Mouse (Mus musculus): ENCODE results near the gene Cnnm3. TPM values are rescaled to one million over a fixed set of nuclear protein-coding genes. Genes with fewer than 3 reads are reported as not detected.

Cnnm3 gene
- polyA plus RNA-seq, 1 experiment from 2014 or later: 2.0 TPM

- WGBS: 68% methylated on average over 2 of the region's 2 CpGs
- peaks cover 55% of the 10 kb centered on the region for H3K4me1 ChIP-seq
- no peak overlapping the region; the same call in 1 of the 2 replicates for H3K27ac ChIP-seq (replicated peaks)
- no peaks in the 10 kb centered on the region for H3K27me3 ChIP-seq (replicated peaks)
- H3K36me3 ChIP-seq: no peaks in the 10 kb centered on the region
- H3K4me3 ChIP-seq: no peak overlapping the region
- no peak for ATAC-seq (ENCODE audit: extremely low read depth, insufficient number of reproducible peaks, low FRiP score, low TSS enrichment)
- no peak overlapping the region for H3K4me2 ChIP-seq
- peak overlapping the region; percentile 14; the same call in 1 of the 2 replicates for H3K9ac ChIP-seq
- H3K9me3 ChIP-seq: no peaks in the 10 kb centered on the region
Measured at GRCm38 (mm10) chr1:36478343-36478795, 33.3 kb upstream of the Cnnm3 start.

- 79% methylated on average over 12 of the region's 12 CpGs for WGBS
Measured at GRCm38 (mm10) chr1:36479903-36480899, 31.5 kb upstream of the Cnnm3 start.

GRCm38 (mm10) chr1:36483825-36484224 is 27.8 kb upstream of the Cnnm3 start:
- no peak overlapping the region for H3K4me3 ChIP-seq
- H3K4me2 ChIP-seq: no peak overlapping the region
- ATAC-seq (ENCODE audit: extremely low read depth, insufficient number of reproducible peaks, low FRiP score, low TSS enrichment): no peak
- no peaks in the 10 kb centered on the region for H3K27me3 ChIP-seq (replicated peaks)
- H3K9ac ChIP-seq: no peak overlapping the region
- WGBS: 56% methylated on average over 4 of the region's 4 CpGs
- H3K9me3 ChIP-seq: no peaks in the 10 kb centered on the region
- 0 out of 2 replicates have a peak, but pooled peaks cover 7% of the 10 kb centered on the region for H3K4me1 ChIP-seq
- H3K36me3 ChIP-seq: no peaks in the 10 kb centered on the region
- no peak overlapping the region for H3K27ac ChIP-seq (replicated peaks)

More at GRCm38 (mm10) chr1:36479903-36480899, 31.5 kb upstream of the Cnnm3 start:
- no peaks in the 10 kb centered on the region for H3K9me3 ChIP-seq
- no peaks in the 10 kb centered on the region for H3K27me3 ChIP-seq (replicated peaks)
- no peak overlapping the region for H3K27ac ChIP-seq (replicated peaks)
- no peak overlapping the region for H3K4me3 ChIP-seq
- no peak for ATAC-seq (ENCODE audit: extremely low read depth, insufficient number of reproducible peaks, low FRiP score, low TSS enrichment)
- H3K9ac ChIP-seq: no peak overlapping the region
- no peaks in the 10 kb centered on the region for H3K36me3 ChIP-seq
- H3K4me1 ChIP-seq: peaks cover 41% of the 10 kb centered on the region
- H3K4me2 ChIP-seq: no peak overlapping the region

GRCm38 (mm10) chr1:36485080-36485479 is 26.6 kb upstream of the Cnnm3 start:
- no peaks in the 10 kb centered on the region for H3K36me3 ChIP-seq
- no peaks in the 10 kb centered on the region for H3K27me3 ChIP-seq (replicated peaks)
- H3K4me1 ChIP-seq: 0 out of 2 replicates have a peak, but pooled peaks cover 7% of the 10 kb centered on the region
- no peak overlapping the region for H3K27ac ChIP-seq (replicated peaks)
- H3K9ac ChIP-seq: no peak overlapping the region
- H3K9me3 ChIP-seq: no peaks in the 10 kb centered on the region
- WGBS: 60% methylated on average over 7 of the region's 7 CpGs
- H3K4me2 ChIP-seq: no peak overlapping the region
- H3K4me3 ChIP-seq: no peak overlapping the region
- ATAC-seq (ENCODE audit: extremely low read depth, insufficient number of reproducible peaks, low FRiP score, low TSS enrichment): no peak

GRCm38 (mm10) chr1:36487111-36487510 is 24.6 kb upstream of the Cnnm3 start:
- Histone ChIP-seq H3K4me3 (no peak overlapping the region), H3K4me1 (peaks cover 10% of the 10 kb centered on the region), H3K27ac (replicated peaks) (no peak overlapping the region), H3K9me3 (no peaks in the 10 kb centered on the region), H3K9ac (no peak overlapping the region), H3K27me3 (replicated peaks) (no peaks in the 10 kb centered on the region), H3K36me3 (no peaks in the 10 kb centered on the region), H3K4me2 (no peak overlapping the region)
- 88% methylated on average over 9 of the region's 9 CpGs for WGBS
- ATAC-seq (ENCODE audit: extremely low read depth, insufficient number of reproducible peaks, low FRiP score, low TSS enrichment): no peak

- no peaks in the 10 kb centered on the region for H3K27me3 ChIP-seq (replicated peaks)
- no peak overlapping the region for H3K27ac ChIP-seq (replicated peaks)
- no peak overlapping the region for H3K4me2 ChIP-seq
- no peaks in the 10 kb centered on the region for H3K36me3 ChIP-seq
- WGBS: 76% methylated on average over 6 of the region's 6 CpGs
- H3K4me3 ChIP-seq: no peak overlapping the region
- no peaks in the 10 kb centered on the region for H3K9me3 ChIP-seq
- ATAC-seq (ENCODE audit: extremely low read depth, insufficient number of reproducible peaks, low FRiP score, low TSS enrichment): no peak
- H3K9ac ChIP-seq: no peak overlapping the region
- peaks cover 9% of the 10 kb centered on the region for H3K4me1 ChIP-seq
Measured at GRCm38 (mm10) chr1:36489661-36490060, 22.0 kb upstream of the Cnnm3 start.

- Histone ChIP-seq H3K9ac (peak overlapping the region; percentile 71), H3K4me3 (no peak overlapping the region), H3K4me2 (no peak overlapping the region), H3K27me3 (replicated peaks) (no peaks in the 10 kb centered on the region), H3K27ac (replicated peaks) (0 out of 2 replicates have a peak overlapping the region, but pooled peaks have one; percentile 21), H3K4me1 (peaks cover 17% of the 10 kb centered on the region), H3K36me3 (no peaks in the 10 kb centered on the region), H3K9me3 (no peaks in the 10 kb centered on the region)
- ATAC-seq (ENCODE audit: extremely low read depth, insufficient number of reproducible peaks, low FRiP score, low TSS enrichment): peak; percentile 59
- 30% methylated on average over 9 of the region's 9 CpGs for WGBS
Measured at GRCm38 (mm10) chr1:36492416-36493139, 19.1 kb upstream of the Cnnm3 start.

GRCm38 (mm10) chr1:36493299-36493698 is 18.4 kb upstream of the Cnnm3 start:
- ATAC-seq (ENCODE audit: extremely low read depth, insufficient number of reproducible peaks, low FRiP score, low TSS enrichment): no peak
- 71% methylated on average over 6 of the region's 6 CpGs for WGBS

GRCm38 (mm10) chr1:36496719-36497118 is 14.9 kb upstream of the Cnnm3 start:
- peaks cover 22% of the 10 kb centered on the region for H3K36me3 ChIP-seq
- no peak for ATAC-seq (ENCODE audit: extremely low read depth, insufficient number of reproducible peaks, low FRiP score, low TSS enrichment)
- H3K4me1 ChIP-seq: peaks cover 17% of the 10 kb centered on the region
- H3K9me3 ChIP-seq: no peaks in the 10 kb centered on the region
- H3K4me3 ChIP-seq: no peak overlapping the region
- H3K27me3 ChIP-seq (replicated peaks): no peaks in the 10 kb centered on the region
- no peak overlapping the region for H3K27ac ChIP-seq (replicated peaks)
- no peak overlapping the region for H3K4me2 ChIP-seq
- H3K9ac ChIP-seq: no peak overlapping the region
- WGBS: 38% methylated on average over 2 of the region's 2 CpGs

More at GRCm38 (mm10) chr1:36493299-36493698, 18.4 kb upstream of the Cnnm3 start:
- H3K4me2 ChIP-seq: no peak overlapping the region
- H3K27me3 ChIP-seq (replicated peaks): no peaks in the 10 kb centered on the region
- no peaks in the 10 kb centered on the region for H3K9me3 ChIP-seq
- peaks cover 17% of the 10 kb centered on the region for H3K4me1 ChIP-seq
- H3K27ac ChIP-seq (replicated peaks): no peak overlapping the region
- no peak overlapping the region for H3K4me3 ChIP-seq
- H3K9ac ChIP-seq: peak overlapping the region; percentile 71; the same call in 1 of the 2 replicates
- peaks cover under 1% of the 10 kb centered on the region; the same call in 1 of the 2 replicates for H3K36me3 ChIP-seq

- Histone ChIP-seq H3K36me3 (peaks cover 22% of the 10 kb centered on the region), H3K4me2 (no peak overlapping the region), H3K4me1 (peaks cover 12% of the 10 kb centered on the region), H3K9me3 (no peaks in the 10 kb centered on the region), H3K27me3 (replicated peaks) (no peaks in the 10 kb centered on the region), H3K9ac (no peak overlapping the region), H3K27ac (replicated peaks) (no peak overlapping the region), H3K4me3 (no peak overlapping the region)
- ATAC-seq (ENCODE audit: extremely low read depth, insufficient number of reproducible peaks, low FRiP score, low TSS enrichment): no peak
- 66% methylated on average over 2 of the region's 2 CpGs for WGBS
Measured at GRCm38 (mm10) chr1:36497312-36497711, 14.4 kb upstream of the Cnnm3 start.

GRCm38 (mm10) chr1:36501261-36501660 is 10.4 kb upstream of the Cnnm3 start:
- no peak overlapping the region for H3K27ac ChIP-seq (replicated peaks)
- no peak for ATAC-seq (ENCODE audit: extremely low read depth, insufficient number of reproducible peaks, low FRiP score, low TSS enrichment)
- H3K4me1 ChIP-seq: peaks cover 8% of the 10 kb centered on the region; the same call in 1 of the 2 replicates
- no peaks in the 10 kb centered on the region for H3K9me3 ChIP-seq
- H3K4me2 ChIP-seq: no peak overlapping the region
- 5% methylated on average over 3 of the region's 3 CpGs for WGBS
- peaks cover 40% of the 10 kb centered on the region for H3K36me3 ChIP-seq
- H3K27me3 ChIP-seq (replicated peaks): no peaks in the 10 kb centered on the region
- H3K9ac ChIP-seq: no peak overlapping the region
- no peak overlapping the region for H3K4me3 ChIP-seq

All from heart, embryonic 13.5 days (tissue).